Mouse (Mus musculus): Measurements from ENCODE around the gene Dnajc11.

DNA sequence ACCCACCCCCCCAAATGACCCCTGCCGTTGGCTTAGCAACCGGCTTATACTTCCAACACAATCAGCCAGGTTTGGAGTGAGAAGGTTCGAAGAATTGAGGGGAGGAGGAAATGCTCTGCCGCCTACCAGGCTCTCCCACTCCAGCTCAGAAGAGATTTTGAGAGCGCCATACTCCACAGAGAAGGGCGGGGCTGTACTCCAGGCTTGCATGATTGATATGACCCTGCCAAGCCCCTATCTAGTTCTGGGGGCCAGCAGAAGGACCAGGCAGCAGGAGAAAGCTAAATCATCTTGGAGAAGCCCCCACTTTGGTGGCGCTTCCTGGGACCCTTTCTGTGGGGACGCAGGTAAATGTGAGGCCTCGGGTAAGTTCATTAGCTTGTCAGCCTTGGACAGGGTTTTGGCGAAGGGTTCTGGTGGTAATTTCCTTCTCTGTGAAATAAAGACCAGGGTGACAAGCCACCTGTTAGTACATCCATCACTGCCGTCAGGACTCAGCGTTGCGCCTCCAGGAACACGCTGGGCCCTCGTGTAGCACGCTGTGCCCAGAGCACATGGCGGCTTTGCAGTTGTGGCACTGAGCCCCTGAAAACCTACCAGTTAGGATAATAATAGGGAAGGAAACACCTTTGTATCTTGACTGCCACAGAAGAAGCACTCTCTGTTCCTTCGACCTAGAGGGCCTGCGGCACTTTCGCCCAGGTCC, 14.2 kb upstream of the Dnajc11 start:
- TF ChIP-seq POLR2A (IDR thresholded peaks at IDR 0.05; ENCODE audit: insufficient read length, low read depth) = no peak
- no peak for TF ChIP-seq MAX (IDR thresholded peaks at IDR 0.05; ENCODE audit: low read depth)
- no peak for TF ChIP-seq E2F4 (IDR thresholded peaks at IDR 0.05; ENCODE audit: insufficient read depth)
- no peak for TF ChIP-seq MYOD1 (IDR thresholded peaks at IDR 0.05; ENCODE audit: control insufficient read depth in 1 of 3, insufficient read length in 2 of 3, low read depth in 2 of 3)
- no peak for TF ChIP-seq USF1 (IDR thresholded peaks at IDR 0.05; ENCODE audit: low read depth)
- TF ChIP-seq REST (IDR thresholded peaks at IDR 0.05; ENCODE audit: insufficient read depth, insufficient read length) = no peak
